Mouse (Mus musculus): ENCODE results near the gene Aldh1l1.

Gene Aldh1l1

DNA sequence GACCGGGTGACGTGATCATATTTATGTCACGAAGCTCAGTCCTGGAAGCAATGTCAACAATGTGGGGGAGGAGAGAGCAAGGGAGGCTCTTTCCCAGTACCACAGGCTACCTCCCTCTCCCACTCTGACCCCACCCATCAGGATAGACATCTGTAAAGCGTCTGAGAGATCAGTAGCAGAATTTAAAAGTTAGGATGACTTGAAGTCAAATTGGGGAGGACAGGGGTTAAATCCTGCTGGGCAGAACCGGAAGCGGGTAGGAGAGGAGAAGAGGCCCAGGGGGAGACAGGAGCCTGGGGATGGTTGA, 135.3 kb downstream of the Aldh1l1 start:
- DNase-seq (ENCODE audit: low read depth), result no peak

DNA sequence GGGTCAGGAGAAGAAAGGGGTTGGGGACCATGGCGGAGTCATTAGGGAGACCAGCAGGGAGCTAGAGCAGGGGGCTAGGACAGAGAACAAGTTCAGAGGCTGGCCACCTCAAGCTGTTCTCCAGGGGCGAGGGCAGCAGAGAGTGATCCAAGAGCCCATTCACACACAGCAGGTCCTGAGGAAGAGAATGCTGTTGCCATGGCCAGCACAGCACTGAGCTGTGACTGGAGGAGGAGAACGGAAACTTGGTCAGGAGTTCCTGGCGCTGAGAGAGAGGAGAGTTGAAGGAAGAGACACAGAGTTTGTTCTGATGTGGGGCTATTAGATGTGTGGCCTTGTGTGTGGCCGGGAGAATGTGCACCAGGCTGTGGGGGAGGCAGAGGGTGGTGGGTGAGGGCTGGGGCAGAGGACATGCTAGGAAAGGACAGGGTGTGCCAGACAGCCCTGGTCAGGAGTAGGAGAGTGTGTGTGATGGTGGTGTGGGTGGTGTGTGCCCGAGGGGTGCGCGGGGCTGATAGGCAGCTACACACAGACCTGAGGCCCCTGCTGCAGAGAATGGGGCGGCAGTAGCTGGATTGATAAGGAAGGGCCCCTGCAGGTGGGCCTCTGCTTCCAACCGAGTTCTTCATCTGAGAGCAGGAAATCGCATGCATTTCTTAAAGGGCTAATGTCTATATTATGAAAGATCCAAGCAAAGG, 136.7 kb downstream of the Aldh1l1 start:
- no peak for DNase-seq (ENCODE audit: low read depth)

- DNase-seq (ENCODE audit: low read depth), result no peak
Observed at GRCm38 (mm10) chr6:90623456-90623836, 137.2 kb downstream of the Aldh1l1 start.

GRCm38 (mm10) chr6:90624184-90624583, 138.0 kb downstream of the Aldh1l1 start:
- no peak for DNase-seq (ENCODE audit: low read depth)

DNA sequence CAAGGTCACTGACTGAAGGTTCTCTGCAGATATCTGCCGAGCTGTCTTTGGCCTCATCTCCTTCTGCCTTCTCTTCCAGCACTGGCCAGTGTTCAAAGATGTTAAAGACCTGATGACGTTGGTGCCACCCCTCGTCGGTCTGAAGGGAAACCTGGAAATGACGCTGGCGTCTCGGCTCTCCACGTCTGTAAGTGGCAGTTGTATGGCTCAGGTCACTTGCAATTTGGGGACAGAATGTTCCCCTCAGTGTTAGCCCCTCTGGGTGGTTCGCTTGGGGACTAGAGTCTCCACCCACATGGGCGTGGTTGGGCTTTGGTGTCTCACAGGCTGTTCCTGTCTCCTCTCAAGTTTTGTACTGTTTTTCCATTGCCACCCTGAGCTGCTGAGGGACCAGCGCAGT, 138.5 kb downstream of the Aldh1l1 start:
- no peak for DNase-seq (ENCODE audit: low read depth)

DNA sequence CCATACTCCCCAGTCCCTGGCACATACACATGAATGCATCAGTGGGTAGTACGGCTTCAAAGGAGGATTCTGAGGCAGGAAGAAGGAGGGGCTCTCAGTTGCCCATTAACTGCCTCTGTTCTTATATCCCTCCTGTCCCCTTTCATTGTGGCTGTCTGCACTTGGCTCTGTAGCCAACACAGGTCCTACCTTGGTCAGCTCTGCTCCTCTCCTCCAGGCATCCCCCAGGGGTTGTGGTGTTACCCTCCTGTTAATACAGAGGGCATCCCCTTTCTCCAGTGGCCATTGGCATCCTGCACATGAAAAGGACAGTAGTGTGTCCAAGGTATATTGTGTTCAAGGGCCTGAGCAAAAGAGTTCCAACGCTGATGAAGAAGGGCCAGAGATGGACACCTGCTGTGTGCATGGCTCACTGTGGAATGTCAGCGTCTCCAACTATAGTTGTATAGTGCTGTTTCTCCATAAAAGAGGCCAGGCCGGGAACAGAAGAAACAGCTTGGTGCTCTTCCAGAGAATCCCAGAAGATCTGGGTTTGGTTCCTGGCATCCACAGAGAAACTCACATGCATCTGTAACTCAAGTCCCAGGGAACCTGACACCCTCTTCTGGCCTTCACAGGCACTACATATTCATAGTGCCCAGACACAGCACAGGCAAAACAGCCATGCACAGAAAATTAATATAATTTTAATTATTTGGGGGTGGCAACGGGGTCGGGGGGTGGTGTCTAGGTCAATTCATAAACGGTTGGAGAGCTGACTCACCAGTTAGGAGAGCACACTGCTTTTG, 139.2 kb downstream of the Aldh1l1 start:
- no peak for DNase-seq (ENCODE audit: low read depth)

DNA sequence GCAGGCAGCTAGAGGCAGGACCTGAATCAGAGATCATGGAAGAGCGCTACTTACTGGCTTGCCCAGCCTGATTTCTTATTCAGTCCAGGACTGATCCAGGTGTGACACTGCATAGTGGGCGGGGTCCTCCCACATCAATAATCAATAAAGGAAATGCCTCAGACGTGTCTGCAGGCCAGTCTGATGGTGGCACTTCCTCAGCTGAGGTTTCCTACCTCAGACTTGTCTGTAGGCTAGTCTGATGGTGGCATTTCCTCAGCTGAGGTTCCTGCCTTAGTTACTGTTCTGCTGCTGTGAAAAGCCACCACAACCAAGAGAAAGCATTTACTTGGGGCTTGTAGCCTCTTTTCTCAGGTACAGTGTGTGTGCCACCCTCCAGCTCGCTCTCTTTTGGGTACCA, 141.3 kb downstream of the Aldh1l1 start:
- peak; percentile 46 for DNase-seq (ENCODE audit: low read depth)

DNA sequence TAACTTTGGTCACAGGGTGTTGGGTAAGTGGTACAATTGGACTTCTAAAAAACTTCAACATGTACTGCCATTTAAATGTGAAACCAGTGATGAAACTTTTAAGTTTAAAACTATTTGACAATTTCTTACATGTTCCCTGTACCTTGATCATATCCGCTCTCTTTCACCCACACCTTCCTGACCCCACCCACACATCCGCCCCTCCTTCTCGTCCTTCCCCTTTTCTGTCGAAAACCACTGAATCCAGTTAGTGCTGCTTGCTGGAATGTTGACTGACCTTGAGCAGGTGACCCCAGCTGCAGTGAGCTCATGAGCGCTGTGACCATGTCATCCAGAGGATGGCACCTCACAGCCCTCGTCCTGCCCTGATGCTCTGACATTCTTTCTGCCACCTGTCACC, 143.3 kb downstream of the Aldh1l1 start:
- DNase-seq (ENCODE audit: low read depth), result peak; percentile 63

DNA sequence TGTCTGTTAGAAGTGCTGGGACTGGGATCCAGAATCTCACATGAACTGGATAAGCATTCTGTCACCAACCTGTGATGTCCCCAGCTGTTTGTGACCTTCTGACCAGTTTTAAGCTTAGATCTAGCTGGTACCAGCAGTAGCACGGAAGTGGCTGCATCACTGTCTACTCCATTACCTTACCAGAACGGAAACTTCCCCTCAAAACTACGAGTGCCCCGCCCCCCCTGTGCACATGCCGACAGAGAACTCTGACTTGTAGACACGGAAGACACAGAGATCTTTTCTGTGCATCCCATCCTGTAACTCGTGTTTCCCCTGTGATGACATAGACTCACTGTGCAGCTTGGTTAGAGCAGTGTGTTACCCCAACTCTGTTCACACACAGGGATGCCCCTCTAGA, 144.2 kb downstream of the Aldh1l1 start:
- DNase-seq (ENCODE audit: low read depth), result peak; percentile 74

DNA sequence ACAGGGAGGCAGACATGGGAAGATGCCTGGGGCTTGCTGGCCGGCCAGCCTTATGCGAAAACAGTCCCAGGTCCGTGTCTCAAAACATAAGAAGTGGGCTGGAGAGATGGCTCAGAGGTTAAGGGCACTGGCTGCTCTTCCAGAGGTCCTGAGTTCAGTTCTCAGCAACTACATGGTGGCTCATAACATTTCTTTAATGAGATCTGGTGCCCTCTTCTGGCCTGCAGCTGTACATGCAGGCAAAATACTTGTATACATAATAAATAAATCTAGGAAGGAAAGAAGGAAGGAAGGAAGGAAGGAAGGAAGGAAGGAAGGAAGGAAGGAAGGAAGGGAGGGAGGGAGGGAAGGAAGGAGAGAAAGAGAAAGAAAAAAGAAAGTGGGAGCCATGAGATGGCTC, 146.3 kb downstream of the Aldh1l1 start:
- DNase-seq (ENCODE audit: low read depth), result peak; percentile 43

DNA sequence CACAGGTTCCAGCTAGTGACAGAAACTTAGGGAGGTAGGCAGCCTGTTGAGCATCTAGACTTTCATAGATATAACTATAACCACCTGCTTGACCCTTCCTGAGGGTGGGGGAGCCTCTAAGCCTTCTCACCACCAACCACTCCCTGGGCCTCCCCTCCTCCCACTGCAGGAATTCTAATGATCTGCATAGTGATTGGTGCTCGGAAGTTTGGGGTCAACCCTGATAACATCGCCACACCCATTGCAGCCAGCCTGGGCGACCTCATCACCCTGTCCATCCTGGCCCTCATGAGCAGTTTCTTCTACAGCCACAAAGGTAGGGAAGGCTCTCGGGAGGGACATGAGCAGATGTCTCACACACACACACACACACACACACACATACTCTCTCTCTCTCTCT, 148.9 kb downstream of the Aldh1l1 start:
- DNase-seq (ENCODE audit: low read depth), result no peak

GRCm38 (mm10) chr6:90635611-90636010, 149.4 kb downstream of the Aldh1l1 start:
- DNase-seq (ENCODE audit: low read depth), result no peak

- no peak for DNase-seq (ENCODE audit: low read depth)
Observed at GRCm38 (mm10) chr6:90643057-90643456, 156.8 kb downstream of the Aldh1l1 start.

DNA sequence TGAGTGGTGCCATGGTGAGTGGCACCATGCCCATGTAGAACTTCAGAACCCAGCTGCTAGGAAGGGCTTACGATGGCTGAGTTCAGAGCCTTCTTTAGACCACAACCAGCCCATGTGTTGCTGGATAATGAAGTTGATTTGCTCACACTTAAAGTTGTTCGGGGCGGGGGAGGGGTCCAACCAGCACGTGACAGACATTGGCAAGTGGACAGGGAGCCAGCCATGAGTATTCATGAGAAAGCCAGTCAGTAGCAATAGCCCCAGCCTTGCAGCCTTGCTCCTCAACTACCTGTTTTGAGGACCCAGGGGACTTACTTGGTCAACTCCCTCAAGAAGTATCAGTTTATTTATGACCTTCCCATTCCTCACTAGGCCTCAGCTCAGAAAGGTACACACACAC, 158.7 kb downstream of the Aldh1l1 start:
- no peak for DNase-seq (ENCODE audit: low read depth)

DNA sequence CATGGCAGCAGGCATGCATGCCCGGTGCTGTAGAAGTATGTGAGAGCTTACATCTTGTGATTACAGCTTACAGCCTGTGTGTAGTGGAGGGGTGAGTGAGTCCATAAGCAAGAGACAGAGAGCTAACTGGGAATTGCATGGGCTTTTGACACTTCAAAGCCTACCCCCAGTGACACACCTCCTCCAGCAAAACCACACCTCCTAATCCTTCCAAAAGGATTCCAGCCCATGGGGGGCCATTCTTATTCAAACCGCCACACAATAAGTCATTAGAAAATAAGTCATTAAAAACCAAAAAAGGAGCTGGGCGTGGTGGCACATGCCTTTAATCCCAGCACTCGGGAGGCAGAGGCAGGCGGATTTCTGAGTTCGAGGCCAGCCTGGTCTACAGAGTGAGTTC, 162.2 kb downstream of the Aldh1l1 start:
- no peak for DNase-seq (ENCODE audit: low read depth)

- no peak for DNase-seq (ENCODE audit: low read depth)
Observed at GRCm38 (mm10) chr6:90649279-90649678, 163.1 kb downstream of the Aldh1l1 start.
